Mouse (Mus musculus) adrenal gland, adult 2 months (tissue): ENCODE measurements around the gene Rnf212. TPM values are rescaled to one million over a fixed set of nuclear protein-coding genes. Genes with fewer than 3 reads are reported as not detected.

Experiments used
- polyA plus RNA-seq: library from polyadenylated mRNA; depleted of rRNA; stranded (reverse); fragments of >200 nt; gene quantifications from 2 replicates; pipeline ENCODE4 v1.2.3, GENCODE M21; 2012; rRNA removed
- total RNA-seq, 2 experiments: library from RNA; stranded (reverse); gene quantifications; 2 replicates each; pipeline ENCODE4 v1.2.3; 2021

The Rnf212 gene
- total and polyA plus RNA-seq, 3 experiments: not detected

Other genes with a start within 250 kb of the Rnf212 start
- 1 to 10 TPM; 2.0 to 3.7 TPM for gene Cplx1, start 225.0 kb downstream of the Rnf212 start, total RNA-seq
- 0.83 and 1.6 TPM in 2 replicates for gene Cplx1, start 225.0 kb downstream of the Rnf212 start, polyA plus RNA-seq
- 10 to 100 TPM; 86.4 to 87.1 TPM for gene Gak, start 145.2 kb downstream of the Rnf212 start, total RNA-seq
- gene Gak, start 145.2 kb downstream of the Rnf212 start, polyA plus RNA-seq: 72.8 and 87.2 TPM in 2 replicates
- 10 to 100 TPM; 25.7 to 28.5 TPM for gene Tmem175, start 145.2 kb downstream of the Rnf212 start, total RNA-seq
- gene Tmem175, start 145.2 kb downstream of the Rnf212 start, polyA plus RNA-seq: 50.2 and 61.8 TPM in 2 replicates
- 10 to 100 TPM; 15.5 to 16.3 TPM for gene Idua, start 114.7 kb downstream of the Rnf212 start, total RNA-seq
- gene Idua, start 114.7 kb downstream of the Rnf212 start, polyA plus RNA-seq: 41.7 and 42.6 TPM in 2 replicates
- gene Dgkq, start 105.3 kb downstream of the Rnf212 start, total RNA-seq: 10 to 100 TPM; 13.6 to 20.7 TPM
- gene Dgkq, start 105.3 kb downstream of the Rnf212 start, polyA plus RNA-seq: 20.8 and 22.0 TPM in 2 replicates
- gene Slc26a1, start 99.4 kb downstream of the Rnf212 start, total RNA-seq: under 1 TPM; 0.21 to 0.81 TPM
- gene Slc26a1, start 99.4 kb downstream of the Rnf212 start, polyA plus RNA-seq: 0.21 and 0.85 TPM in 2 replicates
- 10 to 100 TPM; 21.5 to 48.5 TPM for gene Fgfrl1, start 82.6 kb downstream of the Rnf212 start, total RNA-seq
- 72.1 and 103 TPM in 2 replicates for gene Fgfrl1, start 82.6 kb downstream of the Rnf212 start, polyA plus RNA-seq
- not detected for gene Tmed11, start 20.4 kb upstream of the Rnf212 start, total RNA-seq
- not detected in 2 replicates for gene Tmed11, start 20.4 kb upstream of the Rnf212 start, polyA plus RNA-seq
- gene Vmn2r8, start 33.9 kb upstream of the Rnf212 start, total RNA-seq: not detected
- not detected in 2 replicates for gene Vmn2r8, start 33.9 kb upstream of the Rnf212 start, polyA plus RNA-seq
- not detected for gene Vmn2r9, start 77.6 kb upstream of the Rnf212 start, total RNA-seq
- not detected in 2 replicates for gene Vmn2r9, start 77.6 kb upstream of the Rnf212 start, polyA plus RNA-seq
- gene Vmn2r10, start 231.5 kb upstream of the Rnf212 start, total RNA-seq: not detected
- not detected in 2 replicates for gene Vmn2r10, start 231.5 kb upstream of the Rnf212 start, polyA plus RNA-seq